Mouse (Mus musculus) frontal cortex, adult 2 months (tissue): ENCODE measurements at regions not wholly inside any gene's neighbourhood (a gene's known extent, or its start where the extent isn't known, plus 50 kb on each side); places are given as distances from the start of the nearest gene placed in this dataset.
A peak's percentile ranks its signal among the peaks of the same experiment; 100 is the strongest.

Source experiments
- DNase-seq, 2 experiments: peaks; one replicate each; pipeline ENCODE4 v3.0.0; 2022; ENCODE audit warnings: low spot score in 1 of 2; ENCODE audit errors: extremely low spot score in 1 of 2

- no peak for DNase-seq
Measured at GRCm38 (mm10) chr7:135767493-135767892, 51.3 kb upstream of the Mki67 start.

- DNase-seq = no peak
Measured at GRCm38 (mm10) chr7:135768064-135768463, 51.9 kb upstream of the Mki67 start.

GRCm38 (mm10) chr7:135768592-135768991, 52.4 kb upstream of the Mki67 start:
- peak; percentile 40 to 90 for DNase-seq

GRCm38 (mm10) chr7:135769082-135769673, 53.0 kb upstream of the Mki67 start:
- no peak for DNase-seq

GRCm38 (mm10) chr7:135770051-135770450, 53.9 kb upstream of the Mki67 start:
- no peak for DNase-seq

DNA sequence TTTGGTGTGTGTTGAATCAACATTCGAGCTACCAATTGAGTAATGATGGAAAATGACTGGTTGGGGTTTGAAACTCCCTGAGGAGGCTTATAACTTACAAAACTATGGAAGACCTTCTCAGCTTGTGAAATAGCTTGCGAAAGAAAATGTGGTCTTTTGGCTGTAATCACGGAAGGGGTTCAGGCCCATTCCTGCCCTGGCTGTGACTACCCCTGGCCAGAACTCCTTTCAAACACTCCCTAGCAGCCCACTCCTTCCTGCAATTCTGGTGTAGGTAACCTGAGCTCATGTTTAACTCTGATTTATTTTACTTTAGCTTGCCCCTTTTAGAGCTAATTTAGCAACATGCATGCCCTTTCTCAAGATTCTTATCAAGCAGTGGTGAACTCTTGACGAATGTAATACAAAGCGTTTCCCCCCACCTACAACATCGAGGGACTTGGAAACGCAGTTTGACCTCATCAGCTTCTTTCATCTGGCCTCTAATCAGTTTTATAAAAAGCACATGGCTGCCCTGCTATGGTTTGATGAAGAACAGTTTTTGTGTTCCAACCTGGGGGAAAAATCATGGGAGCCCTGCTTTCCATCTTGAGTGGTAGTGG, 59.8 kb upstream of the Mki67 start:
- DNase-seq = no peak

DNA sequence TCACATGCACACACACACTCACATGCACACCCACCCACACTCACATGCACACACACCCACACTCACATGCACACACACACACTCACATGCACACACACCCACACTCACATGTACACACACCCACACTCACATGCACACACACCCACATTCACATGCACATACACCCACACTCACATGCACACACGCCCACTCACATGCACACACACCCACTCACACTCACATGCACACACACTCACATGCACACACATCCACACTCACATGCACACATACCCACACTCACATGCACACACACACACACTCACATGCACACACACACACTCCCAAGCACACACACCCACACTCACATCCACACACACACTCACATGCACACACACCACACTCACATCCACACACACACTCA, 74.0 kb upstream of the Mki67 start:
- no peak for DNase-seq

DNA sequence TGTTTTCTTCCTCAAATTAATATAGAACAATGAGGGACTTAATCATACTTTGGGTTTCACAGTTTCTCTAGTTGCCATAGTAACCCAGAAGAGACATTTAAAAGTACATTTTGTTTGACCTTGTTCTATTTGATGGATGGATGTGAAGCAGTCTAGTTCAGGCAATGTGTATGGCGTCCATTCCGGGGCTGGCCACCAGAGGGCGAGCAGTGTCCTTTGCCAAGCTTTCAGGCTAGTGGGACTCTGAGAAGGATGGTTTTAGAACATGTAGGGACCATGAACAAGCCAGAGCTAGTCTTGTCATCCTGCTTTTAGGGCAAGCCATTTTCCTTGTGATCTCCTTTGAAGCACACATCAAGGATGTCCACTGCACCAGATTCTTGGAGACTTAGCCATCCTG, 74.8 kb upstream of the Mki67 start:
- DNase-seq = peak; percentile 14 to 85

- DNase-seq = no peak
Measured at GRCm38 (mm10) chr7:135791953-135792690, 76.0 kb upstream of the Mki67 start.

GRCm38 (mm10) chr7:135792918-135793317, 76.8 kb upstream of the Mki67 start:
- peak in 1 of 2 experiments; percentile 32 for DNase-seq

DNA sequence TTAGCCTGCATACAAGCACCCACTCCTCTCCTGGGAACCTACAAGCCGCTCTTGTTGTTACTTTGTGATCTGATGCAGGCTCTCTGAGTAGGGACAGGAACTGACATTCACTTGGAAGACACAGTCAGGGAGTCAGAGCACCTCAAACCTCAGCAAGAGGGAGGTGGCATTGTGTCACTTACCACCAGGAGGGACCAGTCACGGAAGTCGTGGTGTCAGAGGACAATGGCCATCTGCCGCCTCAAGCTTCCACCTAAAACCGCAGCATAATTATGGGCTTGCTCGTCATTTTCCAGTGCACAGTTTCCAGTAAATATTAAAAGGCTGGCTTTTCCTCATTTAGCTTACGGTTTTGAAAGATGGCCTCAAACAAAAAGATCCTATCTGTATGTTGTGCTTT, 78.1 kb upstream of the Mki67 start:
- no peak for DNase-seq

- no peak for DNase-seq
Measured at GRCm38 (mm10) chr7:135794679-135795078, 78.5 kb upstream of the Mki67 start.

DNA sequence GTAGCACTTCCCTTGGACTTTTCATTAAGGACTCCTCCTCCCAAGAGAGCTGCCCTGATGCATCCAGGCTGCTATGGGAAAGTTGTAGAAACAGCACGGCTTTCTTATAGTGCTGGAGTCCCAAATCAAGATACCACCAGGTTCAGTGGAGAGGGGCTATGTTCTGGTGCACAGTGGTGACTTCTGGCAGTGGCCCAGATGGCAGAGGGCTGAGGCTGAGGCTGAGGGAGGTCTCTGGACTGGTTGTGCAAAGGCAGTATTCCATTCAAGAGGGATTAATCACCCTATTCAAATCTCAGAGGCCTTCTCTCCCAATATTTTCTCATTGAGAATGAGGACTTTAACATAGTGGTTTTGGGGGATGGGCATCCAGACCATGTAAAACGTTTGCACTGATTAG, 82.3 kb upstream of the Mki67 start:
- no peak for DNase-seq

- DNase-seq = peak in 1 of 2 experiments; percentile 23
Measured at GRCm38 (mm10) chr7:135802598-135803121, 86.5 kb upstream of the Mki67 start.

- DNase-seq = no peak
Measured at GRCm38 (mm10) chr7:135804730-135805129, 88.6 kb upstream of the Mki67 start.

DNA sequence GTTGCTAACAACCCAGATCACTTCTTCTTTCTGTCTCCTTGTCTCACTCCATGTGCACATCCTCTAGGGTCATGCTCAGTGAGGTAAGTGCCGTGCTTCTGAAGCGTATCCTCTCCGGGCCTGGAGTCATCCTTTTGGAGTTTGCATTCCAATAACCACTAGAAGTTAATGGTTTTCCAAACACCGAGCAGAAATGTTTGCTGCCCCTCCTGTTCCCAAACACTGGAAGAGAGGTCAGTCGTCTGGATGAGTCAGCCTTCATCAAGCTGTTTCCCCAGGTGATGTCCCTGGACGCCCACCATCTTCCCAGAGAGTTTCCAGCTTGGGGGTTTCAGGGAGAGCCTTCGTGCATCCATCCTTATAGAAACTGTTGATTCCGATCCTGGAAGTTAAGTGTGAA, 90.0 kb upstream of the Mki67 start:
- no peak for DNase-seq

DNA sequence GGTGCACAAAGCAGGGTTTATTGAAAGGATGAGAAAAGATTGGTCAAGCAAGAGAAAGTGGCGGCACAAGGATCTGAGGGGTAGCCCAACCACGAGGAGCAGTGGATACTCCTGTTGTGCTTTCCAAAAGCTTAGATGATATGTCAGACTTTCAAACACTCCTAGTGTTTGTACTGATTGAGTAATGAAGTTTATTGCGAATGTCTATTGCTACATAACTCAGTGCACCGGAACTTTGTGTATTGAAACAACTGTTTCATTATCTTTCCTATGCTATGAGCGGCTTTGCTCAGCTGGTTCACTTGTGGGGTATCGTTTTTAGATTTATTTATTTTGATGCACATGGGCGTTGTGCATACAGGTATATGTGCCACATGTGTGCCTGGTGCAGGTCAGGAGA, 90.5 kb upstream of the Mki67 start:
- DNase-seq = no peak

GRCm38 (mm10) chr7:135809167-135809566, 93.0 kb upstream of the Mki67 start:
- DNase-seq = no peak

GRCm38 (mm10) chr7:135809751-135810379, 93.7 kb upstream of the Mki67 start:
- DNase-seq = no peak

GRCm38 (mm10) chr7:135810971-135811370, 94.8 kb upstream of the Mki67 start:
- no peak for DNase-seq

DNA sequence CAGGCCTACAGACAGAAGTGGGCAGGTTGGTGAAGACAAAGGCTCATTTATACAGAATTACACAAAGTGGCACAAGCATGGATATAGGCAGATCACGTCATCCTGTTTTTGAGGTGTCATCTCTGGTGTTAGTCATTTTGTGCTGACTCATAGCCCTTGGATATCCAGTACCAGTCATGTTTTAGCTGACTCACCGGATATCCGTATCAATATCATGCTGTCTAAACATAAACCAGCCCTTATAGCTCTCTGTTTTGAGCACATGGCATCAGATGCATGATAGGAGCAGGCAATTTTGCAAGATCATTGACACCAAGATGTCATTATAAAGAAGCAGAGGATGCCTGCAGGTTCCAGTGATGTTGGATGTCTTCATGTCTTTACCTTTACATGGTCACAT, 97.5 kb upstream of the Mki67 start:
- peak in 1 of 2 experiments; percentile 25 for DNase-seq
